Mouse (Mus musculus) intestine, postnatal 0 days (tissue): ENCODE data around the gene Gm20604. TPM values are rescaled to one million over a fixed set of nuclear protein-coding genes. Genes with fewer than 3 reads are reported as not detected.
A peak's percentile ranks its signal among the peaks of the same experiment; 100 is the strongest.

Experiments
- ATAC-seq: fragments of 200-750 bp; cut with Nextera tagmentation; 2 replicates; pipeline ENCODE4 v1.8.0; 2017; ENCODE audit warnings: mild to moderate bottlenecking, moderate TSS enrichment, moderate library complexity
- H3K27ac ChIP-seq: fragments of 300-500 bp; sonication (generic); 2 replicates; pipeline ENCODE4 v1.5.1; 2014; ENCODE audit warnings: mild to moderate bottlenecking, low read depth, low read length, moderate library complexity
- H3K27me3 ChIP-seq: fragments of 300-500 bp; sonication (generic); replicated peaks from 2 replicates; pipeline ENCODE4 v1.6.1; 2014; ENCODE audit warnings: low read length, mixed read lengths; ENCODE audit not compliant: control insufficient read depth, insufficient read depth
- H3K36me3 ChIP-seq: fragments of 300-500 bp; sonication (generic); 2 replicates; pipeline ENCODE4 v1.6.1; 2014; ENCODE audit warnings: mild to moderate bottlenecking, moderate library complexity; ENCODE audit not compliant: control insufficient read depth, insufficient read depth
- H3K4me1 ChIP-seq: fragments of 300-500 bp; sonication (generic); replicated peaks from 2 replicates; pipeline ENCODE4 v1.6.1; 2014; ENCODE audit warnings: antibody characterized with exemption, low read length, mixed read lengths; ENCODE audit not compliant: control insufficient read depth, insufficient read depth
- H3K4me2 ChIP-seq: fragments of 300-500 bp; sonication (generic); replicated peaks from 2 replicates; pipeline ENCODE4 v1.6.1; 2014; ENCODE audit warnings: low read depth, mild to moderate bottlenecking, moderate library complexity
- H3K4me3 ChIP-seq: fragments of 300-500 bp; sonication (generic); 2 replicates; pipeline ENCODE4 v1.5.1; 2014; ENCODE audit warnings: low read depth, low read length
- H3K9ac ChIP-seq: fragments of 300-500 bp; sonication (generic); 2 replicates; pipeline ENCODE4 v1.6.1; 2014; ENCODE audit warnings: mild to moderate bottlenecking, low read depth, low read length
- H3K9me3 ChIP-seq: fragments of 300-500 bp; sonication (generic); 2 replicates; pipeline ENCODE4 v1.6.1; 2016; ENCODE audit warnings: mixed run types; ENCODE audit not compliant: control insufficient read depth
- CTCF ChIP-seq: sonication (generic); IDR thresholded peaks from 2 replicates; pipeline ENCODE4 v1.5.1; 2016; ENCODE audit warnings: low read depth, mild to moderate bottlenecking, control low read depth, antibody characterized with exemption, moderate library complexity
- WGBS: fragments of 180-500 bp; shearing (Covaris S2); extraction: QIAGEN DNeasy Blood & Tissue Kit; methylation state at CpG from one replicate; pipeline ENCODE4 v1.1.7; 2014; 5-methylcytosine and 5-hydroxymethylcytosine counted together
- polyA plus RNA-seq: library from polyadenylated mRNA; unstranded; fragments of >200 nt; fragmentation: Nextera tagmentation; extraction: Ambion mirVana; gene quantifications from 2 replicates; pipeline ENCODE4 v1.2.1, GENCODE M21; 2015

Gm20604 gene
- polyA plus RNA-seq, result 13.1 TPM in 2 replicates

DNA sequence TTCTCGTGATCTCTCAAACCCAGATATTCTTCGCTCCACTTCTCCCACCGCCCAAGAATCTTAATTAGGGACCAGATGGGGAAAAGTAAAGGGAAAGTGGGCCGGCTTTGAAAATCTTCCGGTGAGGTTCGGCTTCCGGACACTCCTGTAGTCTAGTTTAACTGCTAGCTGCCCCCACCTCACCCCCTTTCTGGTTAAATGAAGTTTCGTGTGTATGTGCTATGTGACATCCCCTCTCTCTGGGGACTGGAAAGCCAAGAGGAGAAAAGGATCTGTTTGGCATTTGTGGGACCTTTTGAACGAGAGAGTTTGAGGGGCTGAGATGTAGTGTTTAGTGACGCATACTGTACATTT, at the start of gene Gm20604:
Gene Gm20604, minus strand, starts transcription at position 270 of the 354 bp plus-strand sequence.
- Histone ChIP-seq H3K4me1 (no peaks in the 10 kb centered on the region), H3K4me3 (peak within 1 kb of the TSS; percentile 94), H3K9me3 (no peaks in the 10 kb centered on the region), H3K9ac (peak within 1 kb of the TSS; percentile 81), H3K27ac (peak within 1 kb of the TSS; percentile 87), H3K36me3 (no peaks in the 10 kb centered on the region), H3K27me3 (no peaks in the 10 kb centered on the region), H3K4me2 (peak within 1 kb of the TSS; percentile 91)
- no peak for ATAC-seq
- under 1% methylated on average over 10 of the region's 10 CpGs for WGBS
- no peak for TF ChIP-seq CTCF

- Histone ChIP-seq H3K4me2 (no peak overlapping the region), H3K9me3 (no peaks in the 10 kb centered on the region), H3K27ac (no peak overlapping the region), H3K4me1 (no peaks in the 10 kb centered on the region), H3K4me3 (no peak overlapping the region), H3K9ac (no peak overlapping the region), H3K27me3 (no peaks in the 10 kb centered on the region), H3K36me3 (0 out of 2 replicates have a peak, but pooled peaks cover 2% of the 10 kb centered on the region)
- no peak for ATAC-seq
- WGBS, result 86% methylated on average over 2 of the region's 2 CpGs
- TF ChIP-seq CTCF, result no peak
These were observed 41.1 kb upstream of the Gm20604 start for GRCm38 (mm10) chr12:102799528-102799927.

DNA sequence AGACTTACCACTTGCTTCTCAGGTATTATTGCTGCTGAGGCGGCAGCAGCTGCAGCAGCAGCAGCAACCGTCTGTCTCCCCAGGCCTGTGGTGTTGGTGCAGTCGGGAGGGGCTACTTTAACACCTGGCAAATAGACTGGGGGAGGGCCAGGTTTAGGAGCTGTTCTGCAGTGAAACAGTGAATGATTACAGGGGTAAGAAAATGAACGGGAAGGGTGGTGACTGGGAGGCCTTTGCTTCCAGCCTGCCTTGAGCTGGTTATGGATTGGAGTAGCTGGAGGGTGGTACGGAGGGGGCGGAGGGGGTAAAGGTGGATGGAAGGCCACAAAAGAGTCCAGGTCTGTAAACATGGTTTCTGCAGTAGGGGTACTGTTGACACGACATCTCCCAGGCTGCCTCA, 29.5 kb upstream of the Gm20604 start:
- Histone ChIP-seq H3K4me3 (no peak overlapping the region), H3K27ac (no peak overlapping the region), H3K4me2 (no peak overlapping the region), H3K27me3 (no peaks in the 10 kb centered on the region), H3K36me3 (peaks cover 72% of the 10 kb centered on the region), H3K9me3 (no peaks in the 10 kb centered on the region), H3K4me1 (no peaks in the 10 kb centered on the region), H3K9ac (no peak overlapping the region)
- WGBS, result 69% methylated on average over 7 of the region's 7 CpGs
- ATAC-seq, result no peak
- TF ChIP-seq CTCF, result no peak

- H3K9ac ChIP-seq, result no peak overlapping the region
- TF ChIP-seq CTCF, result no peak
- H3K36me3 ChIP-seq, result peaks cover 50% of the 10 kb centered on the region
- H3K27ac ChIP-seq, result no peak overlapping the region
- no peak overlapping the region for H3K4me3 ChIP-seq
- H3K4me2 ChIP-seq, result no peak overlapping the region
- 93% methylated on average over 5 of the region's 5 CpGs for WGBS
- no peaks in the 10 kb centered on the region for H3K27me3 ChIP-seq
- H3K9me3 ChIP-seq, result no peaks in the 10 kb centered on the region
- H3K4me1 ChIP-seq, result no peaks in the 10 kb centered on the region
- no peak for ATAC-seq
These were observed 27.1 kb upstream of the Gm20604 start for GRCm38 (mm10) chr12:102785593-102785985.

- H3K27ac ChIP-seq, result no peak overlapping the region
- whole genome bisulfite sequencing, result 91% methylated on average over 19 of the region's 19 CpGs
- H3K4me1 ChIP-seq, result no peaks in the 10 kb centered on the region
- H3K4me2 ChIP-seq, result no peak overlapping the region
- H3K4me3 ChIP-seq, result no peak overlapping the region
- peaks cover 45% of the 10 kb centered on the region for H3K36me3 ChIP-seq
- no peaks in the 10 kb centered on the region for H3K9me3 ChIP-seq
- no peak overlapping the region for H3K9ac ChIP-seq
- ATAC-seq, result no peak
- TF ChIP-seq CTCF, result no peak
- no peaks in the 10 kb centered on the region for H3K27me3 ChIP-seq
These were observed 26.6 kb upstream of the Gm20604 start for GRCm38 (mm10) chr12:102784899-102785592.

DNA sequence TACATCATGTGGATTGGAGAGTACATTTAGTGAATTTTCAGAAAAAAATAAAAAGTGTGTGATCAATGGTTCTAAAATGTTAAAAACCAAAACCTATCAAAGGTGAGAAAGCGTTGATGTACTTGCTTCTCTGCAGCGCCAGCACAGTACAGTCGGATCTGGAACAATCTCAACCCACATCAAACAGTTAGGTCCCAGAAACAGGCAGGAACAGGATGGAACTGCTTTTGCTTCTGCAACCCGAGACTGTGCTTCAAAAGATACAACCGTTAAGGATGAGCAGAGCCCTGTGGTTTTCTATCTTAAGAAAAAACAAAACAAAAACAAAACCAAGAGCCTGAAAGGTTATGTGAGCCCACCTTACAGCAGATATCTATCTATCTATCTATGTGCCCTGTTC, 24.4 kb upstream of the Gm20604 start:
- H3K27ac ChIP-seq, result no peak overlapping the region
- H3K36me3 ChIP-seq, result peaks cover 47% of the 10 kb centered on the region
- no peak overlapping the region for H3K4me2 ChIP-seq
- no peaks in the 10 kb centered on the region for H3K9me3 ChIP-seq
- H3K9ac ChIP-seq, result no peak overlapping the region
- no peak for TF ChIP-seq CTCF
- no peaks in the 10 kb centered on the region for H3K27me3 ChIP-seq
- H3K4me1 ChIP-seq, result no peaks in the 10 kb centered on the region
- H3K4me3 ChIP-seq, result no peak overlapping the region
- 91% methylated on average over 5 of the region's 5 CpGs for WGBS
- ATAC-seq, result no peak
